Mouse (Mus musculus): Measurements from ENCODE around the gene Top2a. TPM values are rescaled to one million over a fixed set of nuclear protein-coding genes. Genes with fewer than 3 reads are reported as not detected.
A peak's percentile ranks its signal among the peaks of the same experiment; 100 is the strongest.

The Top2a gene
- total and polyA plus RNA-seq, 3 experiments: 385 to 444 (median 400) TPM

DNA sequence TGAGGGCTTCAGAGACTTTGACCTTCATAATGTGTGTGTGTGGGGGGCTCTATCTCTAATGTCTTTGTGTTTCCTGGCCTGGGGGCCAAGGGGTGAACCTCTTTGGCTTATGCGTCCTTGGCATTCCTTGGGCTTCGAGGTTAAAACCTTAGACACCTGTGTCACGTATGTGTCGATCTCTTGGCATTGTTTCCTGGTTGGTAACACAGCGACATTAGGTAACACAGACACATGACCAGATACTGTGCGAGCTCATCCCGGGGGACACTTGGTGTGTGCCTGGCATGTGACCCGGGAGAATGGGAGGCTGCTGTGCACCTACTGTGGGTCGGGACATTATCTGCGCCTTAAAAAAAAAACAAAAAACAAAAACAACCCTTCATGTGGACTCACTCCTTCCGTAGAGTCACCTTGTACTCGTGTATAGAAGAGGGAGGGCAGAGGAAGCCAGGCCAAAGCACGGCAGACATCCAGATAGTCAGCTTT, 70.1 kb downstream of the Top2a start:
- Histone ChIP-seq H3K27ac (ENCODE audit: insufficient read depth, low read depth) (no peak overlapping the region), H3K79me2 (replicated peaks; ENCODE audit: control insufficient read depth, extremely low read depth, insufficient read depth, poor library complexity, severe bottlenecking) (no peaks in the 10 kb centered on the region), H3K36me3 (replicated peaks in 1 of 2; ENCODE audit: control insufficient read depth in 1 of 2, insufficient read depth in 1 of 2, low read length in 1 of 2) (peaks cover 10 to 50% of the 10 kb centered on the region in 2 experiments), H3K9ac (ENCODE audit: insufficient read depth, low read depth) (no peak overlapping the region), H3K27me3 (replicated peaks) (no peaks in the 10 kb centered on the region), H3K4me3 (replicated peaks in 1 of 3; ENCODE audit: low read depth in 2 of 3, low read length in 2 of 3, poor library complexity in 1 of 3) (no peak overlapping the region), H3K4me2 (ENCODE audit: insufficient read depth, low read depth, poor library complexity, severe bottlenecking) (no peak overlapping the region), H3K4me1 (ENCODE audit: control insufficient read depth in 1 of 2, insufficient read depth in 2 of 2) (peaks cover 21 to 63% of the 10 kb centered on the region in 2 experiments), H3K9me3 (replicated peaks; ENCODE audit: low read length) (no peaks in the 10 kb centered on the region)
- TF ChIP-seq BHLHE40 (IDR thresholded peaks at IDR 0.05; ENCODE audit: low read depth, low read length) (peak; percentile 44; the same call in 1 of the 2 replicates), HCFC1 (IDR thresholded peaks at IDR 0.05; ENCODE audit: low read depth, low read length) (no peak)
- dilution Hi-C loops (cut with MboI; ENCODE audit: extremely low pct_ligation_motif_present, extremely low pct_unique_long_range_greater_than_20kb, low sequenced_read_pairs): no loop called here
- DNase-seq (ENCODE audit: extremely low read depth): no peak
- in situ Hi-C loops (cut with MboI; ENCODE audit: low pct_ligation_motif_present, low pct_unique_long_range_greater_than_20kb, low sequenced_read_pairs): no loop called here

DNA sequence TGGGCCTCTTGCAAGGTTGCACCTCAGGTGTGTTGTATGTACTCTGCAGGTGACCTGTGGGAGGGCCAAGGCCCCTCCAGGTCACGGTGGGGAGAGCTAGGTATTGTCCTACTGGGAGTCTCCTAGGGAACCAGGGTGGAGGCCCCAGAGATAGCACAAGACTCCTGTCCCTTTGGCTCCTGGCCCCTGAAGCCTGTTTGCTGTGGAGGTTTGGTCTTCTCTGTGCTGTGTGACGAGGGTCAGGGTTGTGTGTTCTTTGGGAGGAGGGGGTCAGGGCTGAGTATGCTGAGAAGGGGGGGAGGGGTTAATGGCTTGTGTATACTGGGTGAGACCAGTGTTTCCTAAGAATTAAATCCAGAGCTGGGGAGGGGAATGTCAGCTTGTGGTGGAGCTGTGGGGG, 70.6 kb downstream of the Top2a start:
- Histone ChIP-seq H3K36me3 (replicated peaks in 1 of 2; ENCODE audit: control insufficient read depth in 1 of 2, insufficient read depth in 1 of 2, low read length in 1 of 2) (peaks cover 10 to 50% of the 10 kb centered on the region in 2 experiments), H3K9me3 (replicated peaks; ENCODE audit: low read length) (no peaks in the 10 kb centered on the region), H3K27me3 (replicated peaks) (no peaks in the 10 kb centered on the region), H3K4me3 (replicated peaks in 1 of 3; ENCODE audit: low read depth in 2 of 3, low read length in 2 of 3, poor library complexity in 1 of 3) (no peak overlapping the region), H3K79me2 (replicated peaks; ENCODE audit: control insufficient read depth, extremely low read depth, insufficient read depth, poor library complexity, severe bottlenecking) (no peaks in the 10 kb centered on the region), H3K27ac (ENCODE audit: insufficient read depth, low read depth) (no peak overlapping the region), H3K9ac (ENCODE audit: insufficient read depth, low read depth) (no peak overlapping the region), H3K4me2 (ENCODE audit: insufficient read depth, low read depth, poor library complexity, severe bottlenecking) (no peak overlapping the region), H3K4me1 (ENCODE audit: control insufficient read depth in 1 of 2, insufficient read depth in 2 of 2) (peaks cover 23 to 68% of the 10 kb centered on the region in 2 experiments)
- no peak for DNase-seq (ENCODE audit: extremely low read depth)
- TF ChIP-seq MEF2A (IDR thresholded peaks at IDR 0.05; ENCODE audit: borderline replicate concordance, low read depth, low read length): no peak
- no peak for TF ChIP-seq ZC3H11A (IDR thresholded peaks at IDR 0.05; ENCODE audit: low read depth, low read length)
- no peak for TF ChIP-seq ETS1 (conservative IDR thresholded peaks at IDR 0.05; ENCODE audit: low read depth, low read length)
- TF ChIP-seq MYC (IDR thresholded peaks at IDR 0.05; ENCODE audit: low read depth, low read length): no peak
- TF ChIP-seq USF1 (IDR thresholded peaks at IDR 0.05; ENCODE audit: low read depth, low read length): no peak
- no peak for TF ChIP-seq NRF1 (IDR thresholded peaks at IDR 0.05; ENCODE audit: low read depth, low read length)
- no peak for TF ChIP-seq POLR2A (IDR thresholded peaks at IDR 0.05; ENCODE audit: low read depth, low read length)
- TF ChIP-seq USF2 (conservative IDR thresholded peaks at IDR 0.05; ENCODE audit: low read depth, low read length): no peak
- TF ChIP-seq IRF4 (IDR thresholded peaks at IDR 0.05; ENCODE audit: low read depth, low read length): no peak
- no peak for TF ChIP-seq MAX (IDR thresholded peaks at IDR 0.05; ENCODE audit: low read length)
- no peak for TF ChIP-seq E2F4 (IDR thresholded peaks at IDR 0.05; ENCODE audit: insufficient replicate concordance, low read depth, low read length)
- TF ChIP-seq EP300 (IDR thresholded peaks at IDR 0.05; ENCODE audit: low read length): no peak
- no peak for TF ChIP-seq ELF1 (IDR thresholded peaks at IDR 0.05; ENCODE audit: low read depth, low read length)
- no peak for TF ChIP-seq SMC3 (IDR thresholded peaks at IDR 0.05; ENCODE audit: low read depth, low read length)
- TF ChIP-seq ZNF384 (IDR thresholded peaks at IDR 0.05; ENCODE audit: low read depth, low read length): no peak
- TF ChIP-seq MAZ (IDR thresholded peaks at IDR 0.05; ENCODE audit: low read depth, low read length): no peak
- TF ChIP-seq NELFE (IDR thresholded peaks at IDR 0.05; ENCODE audit: low read depth, low read length): no peak
- TF ChIP-seq ZKSCAN1 (IDR thresholded peaks at IDR 0.05; ENCODE audit: borderline replicate concordance, low read depth, low read length): no peak
- no peak for TF ChIP-seq CHD1 (IDR thresholded peaks at IDR 0.05; ENCODE audit: low read depth, low read length)
- no peak for TF ChIP-seq POLR2AphosphoS2 (IDR thresholded peaks at IDR 0.05; ENCODE audit: low read depth, low read length)
- in situ Hi-C loops (cut with MboI; ENCODE audit: low pct_ligation_motif_present, low pct_unique_long_range_greater_than_20kb, low sequenced_read_pairs) (no loop called here), dilution Hi-C loops (cut with MboI; ENCODE audit: extremely low pct_ligation_motif_present, extremely low pct_unique_long_range_greater_than_20kb, low sequenced_read_pairs) (no loop called here)

Data from CH12.LX (cell line).